Mouse (Mus musculus) spleen, postnatal 0 days (tissue): ENCODE data around the gene Mgp. TPM values are rescaled to one million over a fixed set of nuclear protein-coding genes. Genes with fewer than 3 reads are reported as not detected.

ENCODE experiments used
- polyA plus RNA-seq: library from polyadenylated mRNA; unstranded; fragments of >200 nt; fragmentation: Nextera tagmentation; extraction: Ambion mirVana; gene quantifications from 2 replicates; pipeline ENCODE4 v1.2.1, GENCODE M21; 2015

The Mgp gene
- polyA plus RNA-seq: 80.3 and 109 TPM in 2 replicates

GRCm38 (mm10) chr6:136875670-136876069 lies at the start of gene Mgp:
Gene Mgp (minus strand): TSS chr6:136875823.

GRCm38 (mm10) chr6:136923532-136923931 lies 47.9 kb upstream of the Mgp start, which contains the start of gene Pde6h:
Gene Pde6h (plus strand): TSS chr6:136923832.

GRCm38 (mm10) chr6:136922080-136922479 lies 46.5 kb upstream of the Mgp start, which contains the start of gene Erp27:
Gene Erp27 (minus strand): TSS chr6:136922180.

GRCm38 (mm10) chr6:136857186-136857872 lies 18.3 kb downstream of the Mgp start, which contains the start of gene Art4:
Gene Art4 (minus strand): TSS chr6:136857733.

GRCm38 (mm10) chr6:136835352-136835751 lies 40.3 kb downstream of the Mgp start, which contains the start of gene Smco3:
Gene Smco3 (minus strand): TSS chr6:136835452.

GRCm38 (mm10) chr6:136827881-136828561 lies 47.6 kb downstream of the Mgp start, which contains the start of gene Wbp11:
Gene Wbp11 (minus strand): TSS chr6:136828233.

GRCm38 (mm10) chr6:136827516-136827880 lies 48.1 kb downstream of the Mgp start, which contains the start of gene BC049715:
Gene BC049715 (plus strand): TSS chr6:136827626.

Other genes starting within 250 kb of the Mgp start
- 36.9 and 50.8 TPM in 2 replicates for gene Plbd1, start 213.9 kb downstream of the Mgp start, polyA plus RNA-seq
- 0.13 and 0.15 TPM in 2 replicates for gene Gucy2c, start 94.1 kb downstream of the Mgp start, polyA plus RNA-seq
- 3.0 and 4.6 TPM in 2 replicates for gene Hist4h4, start 71.4 kb downstream of the Mgp start, polyA plus RNA-seq
- gene H2afj, start 67.6 kb downstream of the Mgp start, polyA plus RNA-seq: 258 and 277 TPM in 2 replicates
- gene BC049715, start 48.2 kb downstream of the Mgp start, polyA plus RNA-seq: 1.2 TPM in 2 replicates
- 61.2 and 64.8 TPM in 2 replicates for gene Wbp11, start 47.6 kb downstream of the Mgp start, polyA plus RNA-seq
- gene Smco3, start 40.4 kb downstream of the Mgp start, polyA plus RNA-seq: 0.18 TPM in 1 of 2 replicates, not detected in the other
- 18.0 and 21.3 TPM in 2 replicates for gene Art4, start 18.1 kb downstream of the Mgp start, polyA plus RNA-seq
- gene Erp27, start 46.4 kb upstream of the Mgp start, polyA plus RNA-seq: 1.3 and 2.0 TPM in 2 replicates
- 0.05 and 0.72 TPM in 2 replicates for gene Pde6h, start 48.0 kb upstream of the Mgp start, polyA plus RNA-seq
- 283 and 386 TPM in 2 replicates for gene Arhgdib, start 66.1 kb upstream of the Mgp start, polyA plus RNA-seq